ENCODE assay signal across 20 mouse cellular contexts in the genomic region with DNA sequence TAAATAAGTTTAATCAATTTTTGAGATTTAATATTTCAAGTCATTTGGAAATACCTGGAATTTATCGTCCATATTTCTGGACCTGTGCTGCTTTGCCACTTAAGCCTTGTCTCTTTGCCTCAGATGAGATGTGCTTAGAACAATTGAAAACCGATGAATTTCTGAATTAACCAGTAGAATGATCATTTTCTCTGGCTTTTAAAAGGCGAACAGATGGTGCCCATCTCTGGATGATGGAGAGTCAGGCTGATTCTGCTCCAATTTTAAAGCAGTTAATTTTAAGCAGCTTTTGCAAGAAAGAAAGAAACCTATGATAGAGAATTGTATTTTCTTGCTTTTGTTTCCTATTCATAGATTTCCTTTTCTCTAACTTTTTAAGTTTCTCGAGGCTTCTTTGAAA.
DNase-seq lines count a peak whose midpoint lies in the region; ATAC-seq lines count a peak whose summit lies in the region.
"Had no signal": no experiment of that assay in that cellular context is flagged by ENCODE, and none has a peak within 500 bp of the region (broad histone marks: within the 10 kb centered on the region; RNA-seq: fewer than 3 reads in every experiment).

No protein-coding gene starts in this region.

- no peaks in the 10 kb centered on the region for H3K27me3 ChIP-seq in forebrain, embryonic 14.5 days (replicated peaks; ENCODE audit: control insufficient read depth, insufficient read depth, low read length)
- no peaks in the 10 kb centered on the region for H3K27me3 ChIP-seq in forebrain, embryonic 10.5 days (ENCODE audit: poor library complexity, severe bottlenecking)
- H3K27me3 ChIP-seq: embryonic facial prominence, embryonic 15.5 days; hindbrain, embryonic 13.5 days had no signal

- H3K4me1 ChIP-seq in forebrain, embryonic 14.5 days (ENCODE audit: control insufficient read depth, insufficient read depth, low read length): peaks cover 4% of the 10 kb centered on the region; the same call in 1 of the 2 replicates
- peaks cover 2% of the 10 kb centered on the region; the same call in 1 of the 2 replicates for H3K4me1 ChIP-seq in forebrain, embryonic 10.5 days
- H3K4me1 ChIP-seq: embryonic facial prominence, embryonic 15.5 days had no signal

- H3K4me2 ChIP-seq in forebrain, embryonic 14.5 days (ENCODE audit: low read length): no peak overlapping the region
- H3K4me2 ChIP-seq: embryonic facial prominence, embryonic 15.5 days; hindbrain, embryonic 13.5 days had no signal

- WGBS in forebrain, embryonic 14.5 days: 74% methylated on average over 4 of the region's 4 CpGs
- 85% methylated on average over 4 of the region's 4 CpGs for WGBS in forebrain, embryonic 10.5 days

- peak; percentile 30 for DNase-seq in forebrain, embryonic 14.5 days (ENCODE audit: low spot score)
- DNase-seq in forebrain, embryonic 10.5 days (ENCODE audit: extremely low spot score, low spot score): no peak
- DNase-seq in layer of hippocampus, adult 18-20 months (ENCODE audit: low spot score in 2 of 2): peak; percentile 16 to 72
- DNase-seq in layer of hippocampus, postnatal 25 days (ENCODE audit: extremely low spot score in 1 of 2, low spot score in 1 of 2): no peak
- DNase-seq in cerebellum, adult 8-10 months: peak; percentile 18
- peak; percentile 32 for DNase-seq in layer of hippocampus, adult 9-10 months (ENCODE audit: low spot score)
- DNase-seq in left cerebral cortex, adult 8-10 months (ENCODE audit: low spot score in 2 of 2): no peak
- DNase-seq: gastrocnemius, postnatal 36 days; heart, adult 2 months; kidney, adult 18-20 months; liver, postnatal 0 days; thymus, adult 2 months; thymus, postnatal 4 days had no signal

- no peaks in the 10 kb centered on the region for H3K36me3 ChIP-seq in forebrain, embryonic 14.5 days (ENCODE audit: control insufficient read depth, insufficient read depth, low read length)
- H3K36me3 ChIP-seq in forebrain, embryonic 10.5 days (replicated peaks): no peaks in the 10 kb centered on the region
- H3K36me3 ChIP-seq: embryonic facial prominence, embryonic 15.5 days; hindbrain, embryonic 13.5 days had no signal

- ATAC-seq in forebrain, embryonic 14.5 days: no peak; the same call in 1 of the 2 replicates
- no peak for ATAC-seq in monocyte, adult 5-6 weeks (replicated peaks; ENCODE audit: insufficient number of reproducible peaks, low FRiP score, low TSS enrichment, poor library complexity, severe bottlenecking)
- ATAC-seq: inflammation-experienced regulatory T-cells, adult 6 months; liver, postnatal 0 days; lung, postnatal 0 days had no signal

- H3K27ac ChIP-seq in forebrain, embryonic 14.5 days (ENCODE audit: low read depth, low read length): no peak overlapping the region
- H3K27ac ChIP-seq in forebrain, embryonic 10.5 days: no peak overlapping the region
- H3K27ac ChIP-seq: embryonic facial prominence, embryonic 15.5 days; heart, adult 2 months; hindbrain, embryonic 13.5 days; kidney, postnatal 0 days; macrophage had no signal

- no peaks in the 10 kb centered on the region for H3K9me3 ChIP-seq in forebrain, embryonic 14.5 days (replicated peaks; ENCODE audit: control insufficient read depth, low read length)
- H3K9me3 ChIP-seq in forebrain, embryonic 10.5 days: no peaks in the 10 kb centered on the region
- H3K9me3 ChIP-seq: embryonic facial prominence, embryonic 15.5 days; hindbrain, embryonic 13.5 days had no signal

- H3K9ac ChIP-seq in forebrain, embryonic 14.5 days (ENCODE audit: low read length): no peak overlapping the region
- H3K9ac ChIP-seq: embryonic facial prominence, embryonic 15.5 days; hindbrain, embryonic 13.5 days; liver, postnatal 0 days had no signal

- H3K4me3 ChIP-seq in forebrain, embryonic 14.5 days (ENCODE audit: low read depth, low read length): no peak overlapping the region
- no peak overlapping the region for H3K4me3 ChIP-seq in forebrain, embryonic 10.5 days
- H3K4me3 ChIP-seq: embryonic facial prominence, embryonic 15.5 days; heart, adult 2 months; hindbrain, embryonic 13.5 days had no signal

Comparison
In these comparisons a context has a peak if more than half of its experiments do, and no peak if none do; other contexts are left out.
1. DNase-seq: peak in forebrain, embryonic 14.5 days (single experiment), layer of hippocampus, adult 18-20 months (2 of 2), cerebellum, adult 8-10 months (single experiment) and layer of hippocampus, adult 9-10 months (single experiment); none in forebrain, embryonic 10.5 days (single experiment), layer of hippocampus, postnatal 25 days (0 of 2) and left cerebral cortex, adult 8-10 months (0 of 2).